Mouse (Mus musculus): ENCODE data around the gene Srebf2.

DNA sequence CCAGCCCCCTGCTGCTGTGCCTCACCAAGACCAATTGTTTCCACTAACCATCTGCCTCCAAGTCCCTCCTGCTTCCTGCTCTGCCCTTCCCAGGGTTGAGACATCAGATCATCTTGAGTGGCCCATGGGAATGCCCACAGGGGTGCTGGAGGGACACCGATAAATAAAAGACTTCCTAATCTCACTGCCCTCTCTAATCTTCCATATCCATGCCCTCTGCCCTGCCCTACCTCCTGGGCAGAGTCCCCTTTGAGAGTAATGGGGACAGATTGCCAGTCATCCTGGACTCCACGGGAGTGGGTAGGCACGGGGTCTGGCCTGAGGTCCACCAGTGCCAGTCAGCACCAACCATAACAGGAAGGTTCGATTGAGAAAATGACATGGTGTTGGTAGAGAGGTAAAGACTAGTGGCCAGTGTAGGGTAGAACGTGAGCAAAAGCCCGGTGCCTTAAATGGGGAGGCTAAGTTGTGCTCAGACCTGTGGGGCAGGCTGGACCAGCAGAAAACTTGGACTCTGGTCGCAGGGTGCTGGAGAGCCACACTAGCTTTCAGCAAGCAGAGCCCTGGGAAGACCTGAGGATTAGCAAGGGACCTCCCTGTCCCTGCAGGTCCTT lies 77.7 kb downstream of the Srebf2 start:
- TF ChIP-seq POLR2A (IDR thresholded peaks at IDR 0.05; ENCODE audit: insufficient read length, low read depth) (no peak), E2F4 (IDR thresholded peaks at IDR 0.05; ENCODE audit: insufficient read depth) (no peak), MYOD1 (IDR thresholded peaks at IDR 0.05; ENCODE audit: control insufficient read depth in 1 of 3, insufficient read length in 2 of 3, low read depth in 2 of 3) (no peak), USF1 (IDR thresholded peaks at IDR 0.05; ENCODE audit: low read depth) (no peak)
